Mouse (Mus musculus) regulatory T cell (primary cell): ENCODE data around the gene Rpl36-ps4.

Experiments used
- in situ Hi-C: fragments of 300-600 bp; cut with MboI, MseI; formaldehyde crosslinking; loops from one replicate; pipeline ENCODE4 v1.15.1; 2025; ENCODE audit warnings: high pct_unique_total_duplicates

The Rpl36-ps4 gene

GRCm38 (mm10) chr17:87920677-87921076 is at the start of gene Rpl36-ps4:
Gene Rpl36-ps4 (plus strand): TSS chr17:87920977.
- in situ Hi-C loops: no loop called here

- in situ Hi-C loops: no loop called here
Measured at GRCm38 (mm10) chr17:87871461-87872126, 49.2 kb upstream of the Rpl36-ps4 start.

- in situ Hi-C loops: no loop called here
Measured at GRCm38 (mm10) chr17:87872286-87872685, 48.5 kb upstream of the Rpl36-ps4 start.

- in situ Hi-C loops: no loop called here
Measured at GRCm38 (mm10) chr17:87873456-87873855, 47.3 kb upstream of the Rpl36-ps4 start.

- in situ Hi-C loops: no loop called here
Measured at GRCm38 (mm10) chr17:87873943-87874342, 46.8 kb upstream of the Rpl36-ps4 start.

- in situ Hi-C loops: no loop called here
Measured at GRCm38 (mm10) chr17:87875346-87875920, 45.3 kb upstream of the Rpl36-ps4 start.

GRCm38 (mm10) chr17:87876295-87877000 is 44.3 kb upstream of the Rpl36-ps4 start:
- in situ Hi-C loops: no loop called here

- in situ Hi-C loops: no loop called here
Measured at GRCm38 (mm10) chr17:87877207-87878073, 43.3 kb upstream of the Rpl36-ps4 start.

GRCm38 (mm10) chr17:87878556-87879483 is 42.0 kb upstream of the Rpl36-ps4 start:
- in situ Hi-C loops: no loop called here

- in situ Hi-C loops: no loop called here
Measured at GRCm38 (mm10) chr17:87879484-87880225, 41.1 kb upstream of the Rpl36-ps4 start.

- in situ Hi-C loops: no loop called here
Measured at GRCm38 (mm10) chr17:87882594-87882993, 38.2 kb upstream of the Rpl36-ps4 start.

- in situ Hi-C loops: no loop called here
Measured at GRCm38 (mm10) chr17:87897175-87897574, 23.6 kb upstream of the Rpl36-ps4 start.

GRCm38 (mm10) chr17:87900677-87901076 is 20.1 kb upstream of the Rpl36-ps4 start:
- in situ Hi-C loops: no loop called here

- in situ Hi-C loops: no loop called here
Measured at GRCm38 (mm10) chr17:87901163-87901562, 19.6 kb upstream of the Rpl36-ps4 start.

- in situ Hi-C loops: no loop called here
Measured at GRCm38 (mm10) chr17:87903213-87903612, 17.6 kb upstream of the Rpl36-ps4 start.

- in situ Hi-C loops: no loop called here
Measured at GRCm38 (mm10) chr17:87903725-87904124, 17.1 kb upstream of the Rpl36-ps4 start.

- in situ Hi-C loops: no loop called here
Measured at GRCm38 (mm10) chr17:87915386-87915785, 5.4 kb upstream of the Rpl36-ps4 start.

GRCm38 (mm10) chr17:87918121-87918520 is 2.7 kb upstream of the Rpl36-ps4 start:
- in situ Hi-C loops: no loop called here

GRCm38 (mm10) chr17:87934326-87934725 is 13.5 kb downstream of the Rpl36-ps4 start:
- in situ Hi-C loops: loop anchor here (10.0 kb wide), 2 partner anchors 150 to 1270 kb away; no protein-coding TSS in a partner anchor

- in situ Hi-C loops: loop anchor here (10.0 kb wide), 2 partner anchors 150 to 1270 kb away; no protein-coding TSS in a partner anchor
Measured at GRCm38 (mm10) chr17:87934736-87935135, 14.0 kb downstream of the Rpl36-ps4 start.
